Comparison of ENCODE assay signal across 28 mouse cellular contexts in genomic region chr15:13366606-13367005, GRCm38 (mm10).
"Had no signal": no experiment of that assay in that cellular context is flagged by ENCODE, and none has a peak within 500 bp of the region (broad histone marks: within the 10 kb centered on the region; RNA-seq: fewer than 3 reads in every experiment).

No protein-coding gene starts in this region.

- H3K36me3 ChIP-seq: heart, embryonic 13.5 days; heart, embryonic 15.5 days; hindbrain, embryonic 12.5 days; intestine, embryonic 15.5 days; kidney, embryonic 15.5 days; limb, embryonic 13.5 days; limb, embryonic 15.5 days; liver, embryonic 12.5 days had no signal

- H3K9me3 ChIP-seq: heart, embryonic 13.5 days; heart, embryonic 15.5 days; hindbrain, embryonic 12.5 days; intestine, embryonic 15.5 days; kidney, embryonic 15.5 days; limb, embryonic 13.5 days; limb, embryonic 15.5 days; liver, embryonic 12.5 days had no signal

- H3K27ac ChIP-seq: gastrocnemius, adult 2 months; heart, adult 2 months; heart, embryonic 13.5 days; heart, embryonic 15.5 days; hindbrain, embryonic 12.5 days; hindbrain, embryonic 14.5 days; intestine, embryonic 15.5 days; kidney, embryonic 15.5 days; kidney, postnatal 0 days; limb, embryonic 13.5 days; limb, embryonic 15.5 days; liver, embryonic 12.5 days; liver, embryonic 14.5 days had no signal

- H3K4me3 ChIP-seq: gastrocnemius, adult 2 months; heart, adult 2 months; heart, embryonic 13.5 days; heart, embryonic 15.5 days; hindbrain, embryonic 12.5 days; intestine, embryonic 15.5 days; kidney, embryonic 15.5 days; limb, embryonic 13.5 days; limb, embryonic 15.5 days; liver, embryonic 12.5 days had no signal

- DNase-seq: gastrocnemius, adult 2 months; gastrocnemius, postnatal 10 days; gastrocnemius, postnatal 25 days; heart, adult 2 months; heart, postnatal 14 days; heart, postnatal 36 days; kidney, adult 2 months; kidney, adult 9 months; kidney, postnatal 14 days; kidney, postnatal 36 days; layer of hippocampus, adult 9-11 months; layer of hippocampus, postnatal 36 days; left cerebral cortex, postnatal 4 days had no signal

- H3K27me3 ChIP-seq: heart, embryonic 13.5 days; heart, embryonic 15.5 days; hindbrain, embryonic 12.5 days; intestine, embryonic 15.5 days; kidney, embryonic 15.5 days; limb, embryonic 13.5 days; limb, embryonic 15.5 days; liver, embryonic 12.5 days had no signal

- ATAC-seq: hindbrain, embryonic 16.5 days; inflammation-experienced regulatory T-cells, adult 6 months; intestine, postnatal 0 days; liver, embryonic 12.5 days had no signal

- H3K4me1 ChIP-seq: heart, embryonic 15.5 days; hindbrain, embryonic 12.5 days; intestine, embryonic 15.5 days; limb, embryonic 13.5 days; limb, embryonic 15.5 days; liver, embryonic 12.5 days had no signal

- H3K9ac ChIP-seq: heart, embryonic 13.5 days; heart, embryonic 15.5 days; hindbrain, embryonic 12.5 days; hindbrain, embryonic 14.5 days; intestine, embryonic 15.5 days; kidney, embryonic 15.5 days; limb, embryonic 13.5 days; limb, embryonic 15.5 days; liver, embryonic 12.5 days; liver, embryonic 14.5 days had no signal

- H3K4me2 ChIP-seq: heart, embryonic 11.5 days; heart, embryonic 15.5 days; hindbrain, embryonic 12.5 days; limb, embryonic 13.5 days; limb, embryonic 15.5 days; liver, embryonic 12.5 days had no signal
